8 mouse cellular contexts compared by ENCODE assay signal in the genomic region with DNA sequence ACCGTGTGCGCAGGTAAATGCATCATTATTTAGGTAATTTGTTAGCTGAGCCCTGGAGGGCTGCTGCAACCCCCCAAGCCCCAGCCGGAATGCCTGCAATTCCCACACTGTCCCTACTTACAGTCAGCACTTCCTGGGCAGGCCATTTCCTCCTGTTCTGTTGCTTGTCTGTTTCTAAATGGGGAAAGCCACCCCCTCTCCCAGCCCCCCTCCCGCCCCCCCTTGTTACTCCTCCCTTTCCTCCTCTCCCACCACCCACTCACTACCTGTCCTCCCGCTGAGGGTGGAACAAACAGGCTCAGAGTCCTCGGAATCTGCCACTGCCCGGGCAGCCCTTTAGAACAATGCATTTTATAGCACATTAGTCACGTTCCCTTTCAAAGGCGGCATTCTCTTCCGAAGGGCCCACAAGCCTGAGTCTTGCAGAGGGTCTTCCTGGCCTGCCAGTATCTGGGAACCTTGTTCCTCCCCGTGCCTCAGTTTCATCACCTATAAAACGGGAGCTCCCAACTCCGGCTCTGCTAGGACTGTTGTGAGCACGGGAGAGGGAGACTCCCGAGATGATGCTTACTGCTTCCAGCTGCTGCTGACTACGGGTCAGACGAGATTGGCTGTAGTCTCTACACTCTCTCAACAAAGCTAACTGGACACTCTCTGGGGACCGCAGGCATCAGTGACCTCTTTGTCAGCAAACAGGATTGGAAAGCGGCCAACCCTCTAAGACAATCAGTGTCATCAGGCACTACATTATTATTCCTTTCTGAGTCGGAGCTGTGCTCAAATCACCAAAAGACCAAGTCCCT. TPM values are rescaled to one million over a fixed set of nuclear protein-coding genes. Genes with fewer than 3 reads are reported as not detected.
A peak's percentile ranks its signal among the peaks of the same experiment; 100 is the strongest.
DNase-seq lines count a peak whose midpoint lies in the region; TF ChIP-seq lines count a peak whose summit lies in the region.

No protein-coding gene starts in this region.

- peaks cover 24% of the 10 kb centered on the region for H3K4me1 ChIP-seq in heart, adult 2 months (ENCODE audit: control insufficient read depth, insufficient read depth, low read length)

- TF ChIP-seq CTCF in heart, adult 2 months (IDR thresholded peaks at IDR 0.05), result no peak

- DNase-seq in kidney, adult 8-10 months, result peak; percentile 12
- no peak for DNase-seq in kidney, adult 18-20 months
- DNase-seq in heart, adult 2 months, result peak in 1 of 2 experiments; percentile 37
- peak; percentile 71 for DNase-seq in kidney, postnatal 10 days
- peak; percentile 72 for DNase-seq in mesoderm, embryonic 11.5 days (ENCODE audit: low read depth, low spot score)
- no peak for DNase-seq in thymus, postnatal 36 days
- no peak for DNase-seq in right cerebral cortex, postnatal 36 days (ENCODE audit: low spot score in 2 of 2)
- no peak for DNase-seq in natural killer cell, adult 2 months (ENCODE audit: low spot score in 2 of 2)

- intact Hi-C loops in heart, adult 2 months (cut with DNase I), result loop anchor here (10.0 kb wide), 1 partner anchor 269 kb away; a partner anchor contains a TSS

- H3K27me3 ChIP-seq in heart, adult 2 months (ENCODE audit: control insufficient read depth, insufficient read depth, low read length), result no peaks in the 10 kb centered on the region

- no peak for TF ChIP-seq POLR2A in heart, adult 2 months (IDR thresholded peaks at IDR 0.05; ENCODE audit: insufficient read depth, low read depth, low read length)

- H3K27ac ChIP-seq in heart, adult 2 months, result peak overlapping the region; percentile 7; the same call in 1 of the 2 replicates

- peaks cover 4% of the 10 kb centered on the region for H3K36me3 ChIP-seq in heart, adult 2 months (ENCODE audit: control insufficient read depth, insufficient read depth, low read length)

- TF ChIP-seq EP300 in heart, adult 2 months (IDR thresholded peaks at IDR 0.05; ENCODE audit: insufficient read depth, low read depth, low read length), result no peak

- H3K9ac ChIP-seq in heart, adult 2 months (ENCODE audit: low read depth, low read length), result no peak overlapping the region

- H3K79me2 ChIP-seq in heart, adult 2 months (replicated peaks; ENCODE audit: control insufficient read depth, insufficient read depth, low read length), result 0 out of 2 replicates have a peak, but pooled peaks cover 2% of the 10 kb centered on the region

- no peak overlapping the region for H3K4me3 ChIP-seq in heart, adult 2 months

- WGBS in heart, adult 2 months, result 27% methylated on average over 19 of the region's 20 CpGs

RNA-seq across cellular contexts. Expression of a gene that starts 10.8 kb away (rescaled TPM):
- total RNA-seq in heart, adult 2 months (2021), result 10 to 100 TPM in 1 of 2 experiments, 1 to 10 TPM in 1; 9.7 to 15.9 TPM
- 10.6 and 16.8 TPM in 2 replicates for polyA plus RNA-seq in heart, adult 2 months (2012; rRNA removed)

Comparison
In these comparisons a context has a peak if more than half of its experiments do, and no peak if none do; other contexts are left out.
1. DNase-seq: peak in kidney, adult 8-10 months (2 of 2), kidney, postnatal 10 days (single experiment) and mesoderm, embryonic 11.5 days (single experiment); none in kidney, adult 18-20 months (single experiment), thymus, postnatal 36 days (0 of 2), right cerebral cortex, postnatal 36 days (0 of 2) and natural killer cell, adult 2 months (0 of 2).